Mouse (Mus musculus) erythroblast, embryonic 14.5 days (primary cell): ENCODE data around the gene Ppp1r35.

Experiments used
- GATA1 ChIP-seq: IDR thresholded peaks from 2 replicates; pipeline ENCODE4 v1.6.1; 2012; ENCODE audit warnings: low read length, inconsistent platforms, mixed read lengths
- TAL1 ChIP-seq: IDR thresholded peaks from 3 replicates; pipeline ENCODE4 v1.6.1; 2012; ENCODE audit warnings: low read length, inconsistent platforms, mixed read lengths

- TF ChIP-seq GATA1 = no peak
- TF ChIP-seq TAL1 = no peak
Measured at GRCm38 (mm10) chr5:137745214-137746171, 33.2 kb upstream of the Ppp1r35 start, which contains the start of gene Tsc22d4.
